Mouse (Mus musculus): ENCODE results near the gene Jade1. TPM values are rescaled to one million over a fixed set of nuclear protein-coding genes. Genes with fewer than 3 reads are reported as not detected.

The Jade1 gene
- 10 to 100 TPM; 40.5 to 40.7 TPM for total RNA-seq (2021)
- long read RNA-seq, full-length matches to known transcripts, result 10 of 47 reads
- long read RNA-seq, partial matches to known transcripts, result 32 of 47 reads
- long read RNA-seq, other reads (novel, unspliced or antisense), result 5 of 47 reads

- no peak for DNase-seq (ENCODE audit: low spot score in 2 of 2)
Observed at GRCm38 (mm10) chr3:41555491-41556381, at the start of gene Jade1. Gene Jade1, plus strand, starts transcription at chr3:41555731.

GRCm38 (mm10) chr3:41509441-41509840 is 46.1 kb upstream of the Jade1 start:
- no peak for DNase-seq (ENCODE audit: low spot score in 2 of 2)

GRCm38 (mm10) chr3:41510191-41510590 is 45.3 kb upstream of the Jade1 start:
- DNase-seq (ENCODE audit: low spot score in 2 of 2), result peak in 1 of 2 experiments; percentile 13

GRCm38 (mm10) chr3:41510750-41511149 is 44.8 kb upstream of the Jade1 start:
- DNase-seq (ENCODE audit: low spot score in 2 of 2), result no peak

- no peak for DNase-seq (ENCODE audit: low spot score in 2 of 2)
Observed at GRCm38 (mm10) chr3:41514003-41514402, 41.5 kb upstream of the Jade1 start.

GRCm38 (mm10) chr3:41514683-41515305 is 40.7 kb upstream of the Jade1 start:
- no peak for DNase-seq (ENCODE audit: low spot score in 2 of 2)

- peak in 1 of 2 experiments; percentile 7 for DNase-seq (ENCODE audit: low spot score in 2 of 2)
Observed at GRCm38 (mm10) chr3:41516961-41517518, 38.5 kb upstream of the Jade1 start.

- DNase-seq (ENCODE audit: low spot score in 2 of 2), result no peak
Observed at GRCm38 (mm10) chr3:41520925-41521324, 34.6 kb upstream of the Jade1 start.

GRCm38 (mm10) chr3:41521733-41522132 is 33.8 kb upstream of the Jade1 start:
- DNase-seq (ENCODE audit: low spot score in 2 of 2), result no peak

GRCm38 (mm10) chr3:41522226-41523005 is 33.1 kb upstream of the Jade1 start:
- DNase-seq (ENCODE audit: low spot score in 2 of 2), result no peak

- no peak for DNase-seq (ENCODE audit: low spot score in 2 of 2)
Observed at GRCm38 (mm10) chr3:41523006-41523375, 32.5 kb upstream of the Jade1 start.

- no peak for DNase-seq (ENCODE audit: low spot score in 2 of 2)
Observed at GRCm38 (mm10) chr3:41523460-41523859, 32.1 kb upstream of the Jade1 start.

- DNase-seq (ENCODE audit: low spot score in 2 of 2), result no peak
Observed at GRCm38 (mm10) chr3:41528291-41528969, 27.1 kb upstream of the Jade1 start.

- DNase-seq (ENCODE audit: low spot score in 2 of 2), result peak in 1 of 2 experiments; percentile 15
Observed at GRCm38 (mm10) chr3:41530156-41530555, 25.4 kb upstream of the Jade1 start.

GRCm38 (mm10) chr3:41531541-41531940 is 24.0 kb upstream of the Jade1 start:
- no peak for DNase-seq (ENCODE audit: low spot score in 2 of 2)

GRCm38 (mm10) chr3:41532109-41532508 is 23.4 kb upstream of the Jade1 start:
- DNase-seq (ENCODE audit: low spot score in 2 of 2), result no peak

- no peak for DNase-seq (ENCODE audit: low spot score in 2 of 2)
Observed at GRCm38 (mm10) chr3:41533660-41534059, 21.9 kb upstream of the Jade1 start.

GRCm38 (mm10) chr3:41537957-41538356 is 17.6 kb upstream of the Jade1 start:
- no peak for DNase-seq (ENCODE audit: low spot score in 2 of 2)

GRCm38 (mm10) chr3:41541313-41541712 is 14.2 kb upstream of the Jade1 start:
- DNase-seq (ENCODE audit: low spot score in 2 of 2), result no peak

GRCm38 (mm10) chr3:41544451-41544850 is 11.1 kb upstream of the Jade1 start:
- peak in 1 of 2 experiments; percentile 7 for DNase-seq (ENCODE audit: low spot score in 2 of 2)

GRCm38 (mm10) chr3:41547289-41547688 is 8.2 kb upstream of the Jade1 start:
- no peak for DNase-seq (ENCODE audit: low spot score in 2 of 2)

Data from layer of hippocampus, adult 18-20 months (tissue).